Mouse (Mus musculus) G1E (cell line): ENCODE data around the gene Sh3bp2.

Experiments used
- CTCF ChIP-seq: IDR thresholded peaks from 2 replicates; pipeline ENCODE4 v1.5.1; 2012; ENCODE audit warnings: low read depth, low read length, inconsistent platforms, mixed read lengths
- POLR2AphosphoS5 ChIP-seq: IDR thresholded peaks from 2 replicates; pipeline ENCODE4 v1.6.1; 2012; ENCODE audit warnings: low read depth, low read length, inconsistent platforms; ENCODE audit not compliant: insufficient replicate concordance

DNA sequence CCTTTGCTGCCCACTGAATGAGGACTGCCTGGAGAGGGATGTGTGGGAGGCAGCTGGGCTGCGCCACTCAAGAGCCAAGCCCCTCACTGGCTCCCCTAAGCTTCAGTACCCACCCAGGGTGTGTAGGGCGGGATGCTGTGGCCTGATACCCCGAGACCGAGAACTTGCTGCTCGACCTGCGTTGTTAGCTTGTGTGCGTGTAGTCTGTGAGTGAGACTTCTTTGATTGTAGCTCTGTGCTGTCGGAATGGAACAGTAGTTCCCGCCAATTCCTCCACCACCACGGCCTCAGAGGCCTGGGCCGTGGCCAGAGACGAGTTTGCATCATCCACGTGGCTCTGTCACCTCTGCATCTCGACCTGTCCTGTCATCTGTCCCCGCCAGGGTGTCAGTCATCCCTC lies 39.9 kb upstream of the Sh3bp2 start:
- no peak for TF ChIP-seq CTCF
- no peak for TF ChIP-seq POLR2AphosphoS5
